Mouse (Mus musculus): ENCODE data around the gene Olfr819.
"Not testable (repeated sequence)": the region's sequence is repeated elsewhere in the genome, so short reads cannot be mapped to it uniquely, and the experiment has no call there.

Olfr819 gene

GRCm38 (mm10) chr10:129967166-129967565 lies at the start of gene Olfr819:
Gene Olfr819 (minus strand): TSS chr10:129967266.
- in situ Hi-C loops (cut with MboI, MseI): not testable (repeated sequence)

- in situ Hi-C loops (cut with MboI, MseI): loop anchor here (10.0 kb wide), 1 partner anchor 292 kb away; no protein-coding TSS in a partner anchor
Measured at GRCm38 (mm10) chr10:130012321-130012720, 45.3 kb upstream of the Olfr819 start, which contains the start of gene Olfr820. Gene Olfr820 (plus strand): TSS chr10:130012621.

GRCm38 (mm10) chr10:130005366-130005765 lies 38.3 kb upstream of the Olfr819 start:
- in situ Hi-C loops (cut with MboI, MseI): not testable (repeated sequence)

GRCm38 (mm10) chr10:130004104-130004503 lies 37.0 kb upstream of the Olfr819 start:
- in situ Hi-C loops (cut with MboI, MseI): not testable (repeated sequence)

GRCm38 (mm10) chr10:129984962-129985361 lies 17.9 kb upstream of the Olfr819 start, which contains the start of gene Gm10310:
Gene Gm10310 (minus strand): TSS chr10:129985062.
- in situ Hi-C loops (cut with MboI, MseI): loop anchor here (10.0 kb wide), 1 partner anchor 100 kb away; no protein-coding TSS in a partner anchor

- in situ Hi-C loops (cut with MboI, MseI): loop anchor here (10.0 kb wide), 1 partner anchor 103 kb away; no protein-coding TSS in a partner anchor
Measured at GRCm38 (mm10) chr10:129981867-129982266, 14.8 kb upstream of the Olfr819 start.

GRCm38 (mm10) chr10:129976040-129976439 lies 9.0 kb upstream of the Olfr819 start, which contains the start of gene Olfr247:
Gene Olfr247 (minus strand): TSS chr10:129976140.
- in situ Hi-C loops (cut with MboI, MseI): not testable (repeated sequence)

GRCm38 (mm10) chr10:129972994-129973393 lies 5.9 kb upstream of the Olfr819 start:
- in situ Hi-C loops (cut with MboI, MseI): not testable (repeated sequence)

GRCm38 (mm10) chr10:129966232-129966631 lies 834 bp downstream of the Olfr819 start:
- in situ Hi-C loops (cut with MboI, MseI): not testable (repeated sequence)

GRCm38 (mm10) chr10:129949000-129949399 lies 18.1 kb downstream of the Olfr819 start, which contains the start of gene Olfr818:
Gene Olfr818 (minus strand): TSS chr10:129949100.
- in situ Hi-C loops (cut with MboI, MseI): no loop called here

- in situ Hi-C loops (cut with MboI, MseI): no loop called here
Measured at GRCm38 (mm10) chr10:129915497-129915896, 51.6 kb downstream of the Olfr819 start, which contains the start of gene Olfr816. Gene Olfr816 (minus strand): TSS chr10:129915597.
